Mouse (Mus musculus) kidney, postnatal 10 days (tissue): ENCODE results near the gene Prm1.
A peak's percentile ranks its signal among the peaks of the same experiment; 100 is the strongest.

Experiments
- DNase-seq: peaks from one replicate; pipeline ENCODE4 v3.0.0; 2021; ENCODE audit warnings: mixed read lengths

The Prm1 gene

GRCm38 (mm10) chr16:10781862-10782371 lies 23.7 kb downstream of the Prm1 start:
- DNase-seq: no peak

- DNase-seq: no peak
These were observed 25.0 kb downstream of the Prm1 start for GRCm38 (mm10) chr16:10780631-10781120.

GRCm38 (mm10) chr16:10777579-10778160 lies 28.0 kb downstream of the Prm1 start:
- DNase-seq: no peak

GRCm38 (mm10) chr16:10776322-10776721 lies 29.3 kb downstream of the Prm1 start:
- DNase-seq: no peak

GRCm38 (mm10) chr16:10774726-10775125 lies 30.9 kb downstream of the Prm1 start:
- no peak for DNase-seq

- no peak for DNase-seq
These were observed 32.1 kb downstream of the Prm1 start for GRCm38 (mm10) chr16:10773543-10773942.

GRCm38 (mm10) chr16:10771769-10772510 lies 33.7 kb downstream of the Prm1 start:
- DNase-seq: no peak

GRCm38 (mm10) chr16:10770531-10771325 lies 34.9 kb downstream of the Prm1 start:
- no peak for DNase-seq

- DNase-seq: no peak
These were observed 36.0 kb downstream of the Prm1 start for GRCm38 (mm10) chr16:10769661-10770060.

- DNase-seq: no peak
These were observed 36.8 kb downstream of the Prm1 start for GRCm38 (mm10) chr16:10768821-10769220.

GRCm38 (mm10) chr16:10767158-10767557 lies 38.5 kb downstream of the Prm1 start:
- peak; percentile 89 for DNase-seq

GRCm38 (mm10) chr16:10764323-10764722 lies 41.3 kb downstream of the Prm1 start:
- DNase-seq: peak; percentile 70

GRCm38 (mm10) chr16:10763540-10764264 lies 41.9 kb downstream of the Prm1 start:
- DNase-seq: no peak

GRCm38 (mm10) chr16:10762569-10763180 lies 43.0 kb downstream of the Prm1 start:
- DNase-seq: peak; percentile 52

- DNase-seq: no peak
These were observed 44.5 kb downstream of the Prm1 start for GRCm38 (mm10) chr16:10761182-10761581.

GRCm38 (mm10) chr16:10756168-10756567 lies 49.5 kb downstream of the Prm1 start:
- DNase-seq: no peak

GRCm38 (mm10) chr16:10754521-10755296 lies 50.9 kb downstream of the Prm1 start:
- DNase-seq: no peak

- DNase-seq: peak; percentile 50
These were observed 55.8 kb downstream of the Prm1 start for GRCm38 (mm10) chr16:10749824-10750223.

GRCm38 (mm10) chr16:10749226-10749625 lies 56.4 kb downstream of the Prm1 start:
- no peak for DNase-seq
